Mouse (Mus musculus) hindbrain, embryonic 15.5 days (tissue): ENCODE results near the gene Rasgrp4. TPM values are rescaled to one million over a fixed set of nuclear protein-coding genes. Genes with fewer than 3 reads are reported as not detected.
"Not testable (repeated sequence)": the region's sequence is repeated elsewhere in the genome, so short reads cannot be mapped to it uniquely, and the experiment has no call there.

ENCODE experiments used
- ATAC-seq: fragments of 200-750 bp; cut with Nextera tagmentation; 2 replicates; pipeline ENCODE4 v1.8.0; 2017; ENCODE audit warnings: low read depth, moderate number of reproducible peaks, moderate TSS enrichment; ENCODE audit not compliant: low FRiP score
- H3K27ac ChIP-seq: fragments of 300-500 bp; sonication (generic); replicated peaks from 2 replicates; pipeline ENCODE4 v1.5.1; 2015; ENCODE audit warnings: mild to moderate bottlenecking, inconsistent platforms
- H3K27me3 ChIP-seq: fragments of 300-500 bp; sonication (generic); 2 replicates; pipeline ENCODE4 v1.6.1; 2015; ENCODE audit warnings: control low read depth, inconsistent platforms
- H3K36me3 ChIP-seq: fragments of 300-500 bp; sonication (generic); 2 replicates; pipeline ENCODE4 v1.6.1; 2015; ENCODE audit warnings: control low read depth, inconsistent platforms
- H3K4me1 ChIP-seq: fragments of 300-500 bp; sonication (generic); replicated peaks from 2 replicates; pipeline ENCODE4 v1.6.1; 2015; ENCODE audit warnings: control low read depth, inconsistent platforms
- H3K4me2 ChIP-seq: fragments of 300-500 bp; sonication (generic); 2 replicates; pipeline ENCODE4 v1.6.1; 2015; ENCODE audit warnings: moderate library complexity, mild to moderate bottlenecking, inconsistent platforms
- H3K4me3 ChIP-seq: fragments of 300-500 bp; sonication (generic); 2 replicates; pipeline ENCODE4 v1.5.1; 2015; ENCODE audit warnings: mild to moderate bottlenecking, inconsistent platforms
- H3K9ac ChIP-seq: fragments of 300-500 bp; sonication (generic); 2 replicates; pipeline ENCODE4 v1.6.1; 2015; ENCODE audit warnings: inconsistent platforms
- H3K9me3 ChIP-seq: fragments of 300-500 bp; sonication (generic); 2 replicates; pipeline ENCODE4 v1.6.1; 2016; ENCODE audit warnings: control low read depth, inconsistent platforms
- WGBS: fragments of 180-500 bp; shearing (Covaris S2); methylation state at CpG from one replicate; pipeline ENCODE4 v1.1.7; 2015; 5-methylcytosine and 5-hydroxymethylcytosine counted together
- polyA plus RNA-seq: library from polyadenylated mRNA; unstranded; fragments of >200 nt; fragmentation: Nextera tagmentation; extraction: Ambion mirVana; gene quantifications from 2 replicates; pipeline ENCODE4 v1.2.1, GENCODE M21; 2015

The Rasgrp4 gene
- polyA plus RNA-seq, 1 experiment from 2014 or later: 0.91 TPM

GRCm38 (mm10) chr7:29123531-29124358 lies 10.9 kb upstream of the Rasgrp4 start:
- Histone ChIP-seq H3K36me3 (no peaks in the 10 kb centered on the region), H3K4me3 (no peak overlapping the region), H3K4me1 (no peaks in the 10 kb centered on the region), H3K27ac (no peak overlapping the region), H3K9me3 (no peaks in the 10 kb centered on the region), H3K4me2 (no peak overlapping the region), H3K9ac (no peak overlapping the region), H3K27me3 (peaks cover 3% of the 10 kb centered on the region; the same call in 1 of the 2 replicates)
- WGBS: 54% methylated on average over 5 of the region's 5 CpGs
- ATAC-seq: no peak

GRCm38 (mm10) chr7:29124970-29125369 lies 9.7 kb upstream of the Rasgrp4 start, which contains the start of gene Ryr1:
TSS of gene Ryr1 (minus strand) at chr7:29125179.
- under 1% methylated on average over 16 of the region's 16 CpGs for WGBS
- ATAC-seq: no peak
- Histone ChIP-seq H3K9me3 (no peaks in the 10 kb centered on the region), H3K4me3 (peak within 1 kb of the TSS; percentile 26), H3K9ac (no peak within 1 kb of the TSS), H3K27ac (no peak within 1 kb of the TSS), H3K4me1 (no peaks in the 10 kb centered on the region), H3K27me3 (peaks cover 3% of the 10 kb centered on the region; the same call in 1 of the 2 replicates), H3K4me2 (peak within 1 kb of the TSS; percentile 53), H3K36me3 (no peaks in the 10 kb centered on the region)

GRCm38 (mm10) chr7:29126173-29126915 lies 8.3 kb upstream of the Rasgrp4 start:
- WGBS: 41% methylated on average over 7 of the region's 7 CpGs
- no peak for ATAC-seq
- H3K27ac ChIP-seq: no peak overlapping the region

GRCm38 (mm10) chr7:29128725-29129124 lies 5.9 kb upstream of the Rasgrp4 start:
- Histone ChIP-seq H3K4me3 (no peak overlapping the region), H3K4me1 (no peaks in the 10 kb centered on the region), H3K27me3 (peaks cover 3% of the 10 kb centered on the region; the same call in 1 of the 2 replicates), H3K4me2 (no peak overlapping the region), H3K27ac (no peak overlapping the region), H3K9ac (no peak overlapping the region), H3K9me3 (no peaks in the 10 kb centered on the region), H3K36me3 (no peaks in the 10 kb centered on the region)
- no peak for ATAC-seq
- WGBS: 62% methylated on average over 2 of the region's 2 CpGs

More at GRCm38 (mm10) chr7:29126173-29126915, 8.3 kb upstream of the Rasgrp4 start:
- Histone ChIP-seq H3K4me3 (no peak overlapping the region), H3K4me2 (no peak overlapping the region), H3K9me3 (no peaks in the 10 kb centered on the region), H3K27me3 (peaks cover 3% of the 10 kb centered on the region; the same call in 1 of the 2 replicates), H3K4me1 (no peaks in the 10 kb centered on the region), H3K9ac (no peak overlapping the region), H3K36me3 (no peaks in the 10 kb centered on the region)

- Histone ChIP-seq H3K4me1 (peaks cover 7% of the 10 kb centered on the region), H3K9ac (no peak overlapping the region), H3K27ac (no peak overlapping the region), H3K27me3 (peaks cover 19% of the 10 kb centered on the region; the same call in 1 of the 2 replicates), H3K36me3 (no peaks in the 10 kb centered on the region), H3K4me2 (peak overlapping the region; percentile 55), H3K9me3 (no peaks in the 10 kb centered on the region), H3K4me3 (peak overlapping the region; percentile 20; the same call in 1 of the 2 replicates)
- ATAC-seq: no peak
- WGBS: 7% methylated on average over 4 of the region's 4 CpGs
Measured at GRCm38 (mm10) chr7:29134230-29134629, 421 bp upstream of the Rasgrp4 start.

GRCm38 (mm10) chr7:29137429-29137828 lies 2.8 kb downstream of the Rasgrp4 start:
- ATAC-seq: no peak
- H3K4me2 ChIP-seq: no peak overlapping the region
- H3K4me3 ChIP-seq: no peak overlapping the region
- 43% methylated on average over 16 of the region's 16 CpGs for WGBS
- peaks cover 19% of the 10 kb centered on the region; the same call in 1 of the 2 replicates for H3K27me3 ChIP-seq
- no peaks in the 10 kb centered on the region for H3K36me3 ChIP-seq
- H3K9ac ChIP-seq: no peak overlapping the region
- H3K27ac ChIP-seq: no peak overlapping the region
- peaks cover 7% of the 10 kb centered on the region for H3K4me1 ChIP-seq
- no peaks in the 10 kb centered on the region for H3K9me3 ChIP-seq

- not testable (repeated sequence) for H3K27ac ChIP-seq
- peaks cover 19% of the 10 kb centered on the region; the same call in 1 of the 2 replicates for H3K27me3 ChIP-seq
Measured at GRCm38 (mm10) chr7:29139237-29139636, 4.6 kb downstream of the Rasgrp4 start.

GRCm38 (mm10) chr7:29141416-29141815 lies 6.8 kb downstream of the Rasgrp4 start:
- no peak for ATAC-seq
- WGBS: 88% methylated on average over 8 of the region's 8 CpGs

More at GRCm38 (mm10) chr7:29139237-29139636, 4.6 kb downstream of the Rasgrp4 start:
- H3K4me2 ChIP-seq, H3K36me3 ChIP-seq, H3K4me1 ChIP-seq, H3K9ac ChIP-seq, ATAC-seq, H3K4me3 ChIP-seq, H3K9me3 ChIP-seq: not testable (repeated sequence)
- WGBS: 97% methylated on average over 3 of the region's 4 CpGs

GRCm38 (mm10) chr7:29144006-29144405 lies 9.4 kb downstream of the Rasgrp4 start:
- no peak for ATAC-seq
- Histone ChIP-seq H3K4me1 (no peaks in the 10 kb centered on the region), H3K9me3 (no peaks in the 10 kb centered on the region), H3K27me3 (no peaks in the 10 kb centered on the region), H3K4me3 (no peak overlapping the region), H3K27ac (no peak overlapping the region), H3K9ac (no peak overlapping the region), H3K36me3 (no peaks in the 10 kb centered on the region), H3K4me2 (no peak overlapping the region)
- WGBS: 93% methylated on average over 4 of the region's 4 CpGs

More at GRCm38 (mm10) chr7:29141416-29141815, 6.8 kb downstream of the Rasgrp4 start:
- no peaks in the 10 kb centered on the region for H3K4me1 ChIP-seq
- H3K9ac ChIP-seq: no peak overlapping the region
- no peak overlapping the region for H3K4me2 ChIP-seq
- H3K36me3 ChIP-seq: no peaks in the 10 kb centered on the region
- no peak overlapping the region for H3K4me3 ChIP-seq
- no peak overlapping the region for H3K27ac ChIP-seq
- H3K27me3 ChIP-seq: 0 out of 2 replicates have a peak, but pooled peaks cover 6% of the 10 kb centered on the region
- no peaks in the 10 kb centered on the region for H3K9me3 ChIP-seq

GRCm38 (mm10) chr7:29146625-29147367 lies 12.1 kb downstream of the Rasgrp4 start:
- H3K36me3 ChIP-seq: no peaks in the 10 kb centered on the region
- H3K9me3 ChIP-seq: no peaks in the 10 kb centered on the region
- no peak overlapping the region for H3K27ac ChIP-seq
- no peak overlapping the region for H3K4me2 ChIP-seq
- ATAC-seq: no peak
- no peak overlapping the region for H3K9ac ChIP-seq
- WGBS: 86% methylated on average over 7 of the region's 7 CpGs
- no peaks in the 10 kb centered on the region for H3K4me1 ChIP-seq
- H3K27me3 ChIP-seq: no peaks in the 10 kb centered on the region
- no peak overlapping the region for H3K4me3 ChIP-seq

- H3K4me2 ChIP-seq: no peak overlapping the region
- no peak overlapping the region for H3K9ac ChIP-seq
- no peaks in the 10 kb centered on the region for H3K27me3 ChIP-seq
- ATAC-seq: no peak
- no peaks in the 10 kb centered on the region for H3K9me3 ChIP-seq
- no peak overlapping the region for H3K4me3 ChIP-seq
- no peaks in the 10 kb centered on the region for H3K4me1 ChIP-seq
- 0 out of 2 replicates have a peak, but pooled peaks cover 2% of the 10 kb centered on the region for H3K36me3 ChIP-seq
- 95% methylated on average over 15 of the region's 15 CpGs for WGBS
- H3K27ac ChIP-seq: no peak overlapping the region
Measured at GRCm38 (mm10) chr7:29148771-29149170, 14.1 kb downstream of the Rasgrp4 start.
